Mouse (Mus musculus): Measurements from ENCODE around the gene Cpe.
"Not testable (repeated sequence)": the region's sequence is repeated elsewhere in the genome, so short reads cannot be mapped to it uniquely, and the experiment has no call there.

Cpe gene

GRCm38 (mm10) chr8:64672920-64673319 is 19.9 kb downstream of the Cpe start:
- no peak for DNase-seq

GRCm38 (mm10) chr8:64671937-64672336 is 20.9 kb downstream of the Cpe start:
- no peak for DNase-seq

- not testable (repeated sequence) for DNase-seq
Observed at GRCm38 (mm10) chr8:64666305-64666704, 26.5 kb downstream of the Cpe start.

- DNase-seq = no peak
Observed at GRCm38 (mm10) chr8:64665563-64665962, 27.3 kb downstream of the Cpe start.

GRCm38 (mm10) chr8:64664811-64665210 is 28.0 kb downstream of the Cpe start:
- no peak for DNase-seq

- no peak for DNase-seq
Observed at GRCm38 (mm10) chr8:64664350-64664749, 28.5 kb downstream of the Cpe start.

- no peak for DNase-seq
Observed at GRCm38 (mm10) chr8:64659097-64659496, 33.8 kb downstream of the Cpe start.

- DNase-seq = no peak
Observed at GRCm38 (mm10) chr8:64657980-64658401, 34.9 kb downstream of the Cpe start.

- no peak for DNase-seq
Observed at GRCm38 (mm10) chr8:64657517-64657916, 35.3 kb downstream of the Cpe start.

GRCm38 (mm10) chr8:64655887-64656286 is 37.0 kb downstream of the Cpe start:
- DNase-seq = no peak

GRCm38 (mm10) chr8:64655087-64655486 is 37.8 kb downstream of the Cpe start:
- DNase-seq = no peak

- no peak for DNase-seq
Observed at GRCm38 (mm10) chr8:64652285-64652684, 40.6 kb downstream of the Cpe start.

GRCm38 (mm10) chr8:64648063-64648462 is 44.8 kb downstream of the Cpe start:
- no peak for DNase-seq

GRCm38 (mm10) chr8:64647148-64647547 is 45.7 kb downstream of the Cpe start:
- no peak for DNase-seq

- no peak for DNase-seq
Observed at GRCm38 (mm10) chr8:64646421-64646820, 46.4 kb downstream of the Cpe start.

- no peak for DNase-seq
Observed at GRCm38 (mm10) chr8:64644108-64645005, 48.5 kb downstream of the Cpe start.

- DNase-seq = no peak
Observed at GRCm38 (mm10) chr8:64643382-64643781, 49.5 kb downstream of the Cpe start.

- no peak for DNase-seq
Observed at GRCm38 (mm10) chr8:64642799-64643198, 50.1 kb downstream of the Cpe start.

- no peak for DNase-seq
Observed at GRCm38 (mm10) chr8:64640599-64640998, 52.3 kb downstream of the Cpe start.

- DNase-seq = no peak
Observed at GRCm38 (mm10) chr8:64639676-64640075, 53.2 kb downstream of the Cpe start.

GRCm38 (mm10) chr8:64634901-64635300 is 58.0 kb downstream of the Cpe start:
- DNase-seq = no peak

GRCm38 (mm10) chr8:64634131-64634865 is 58.6 kb downstream of the Cpe start:
- no peak for DNase-seq

- no peak for DNase-seq
Observed at GRCm38 (mm10) chr8:64632169-64632568, 60.7 kb downstream of the Cpe start.

GRCm38 (mm10) chr8:64631761-64632160 is 61.1 kb downstream of the Cpe start:
- DNase-seq = no peak

All from lung, postnatal 10 days (tissue).